Mouse (Mus musculus) heart, embryonic 13.5 days (tissue): Measurements from ENCODE around the gene Coro1c. TPM values are rescaled to one million over a fixed set of nuclear protein-coding genes. Genes with fewer than 3 reads are reported as not detected.

Experiments used
- ATAC-seq: fragments of 200-750 bp; cut with Nextera tagmentation; 2 replicates; pipeline ENCODE4 v1.8.0; 2017; ENCODE audit warnings: moderate TSS enrichment; ENCODE audit not compliant: insufficient number of reproducible peaks, low FRiP score, low TSS enrichment; ENCODE audit errors: extremely low read depth
- H3K27ac ChIP-seq: fragments of 300-500 bp; sonication (generic); replicated peaks from 2 replicates; pipeline ENCODE4 v1.5.1; 2015; ENCODE audit warnings: moderate library complexity, mild to moderate bottlenecking, inconsistent platforms
- H3K27me3 ChIP-seq: fragments of 300-500 bp; sonication (generic); replicated peaks from 2 replicates; pipeline ENCODE4 v1.6.1; 2015; ENCODE audit warnings: mild to moderate bottlenecking, inconsistent platforms
- H3K36me3 ChIP-seq: fragments of 300-500 bp; sonication (generic); 2 replicates; pipeline ENCODE4 v1.6.1; 2015; ENCODE audit warnings: mild to moderate bottlenecking, inconsistent platforms
- H3K4me1 ChIP-seq: fragments of 300-500 bp; sonication (generic); 2 replicates; pipeline ENCODE4 v1.6.1; 2015; ENCODE audit warnings: inconsistent platforms
- H3K4me2 ChIP-seq: fragments of 300-500 bp; sonication (generic); 2 replicates; pipeline ENCODE4 v1.6.1; 2015; ENCODE audit warnings: inconsistent platforms, mild to moderate bottlenecking, moderate library complexity
- H3K4me3 ChIP-seq: fragments of 300-500 bp; sonication (generic); 2 replicates; pipeline ENCODE4 v1.5.1; 2015; ENCODE audit warnings: moderate library complexity, mild to moderate bottlenecking, inconsistent platforms
- H3K9ac ChIP-seq: fragments of 300-500 bp; sonication (generic); 2 replicates; pipeline ENCODE4 v1.6.1; 2015; ENCODE audit warnings: inconsistent platforms, mild to moderate bottlenecking, moderate library complexity
- H3K9me3 ChIP-seq: fragments of 300-500 bp; sonication (generic); 2 replicates; pipeline ENCODE4 v1.6.1; 2016; ENCODE audit warnings: inconsistent platforms
- WGBS: fragments of 180-500 bp; shearing (Covaris S2); methylation state at CpG from one replicate; pipeline ENCODE4 v1.1.7; 2015; ENCODE audit warnings: mixed read lengths; 5-methylcytosine and 5-hydroxymethylcytosine counted together
- polyA plus RNA-seq: library from polyadenylated mRNA; unstranded; fragments of >200 nt; fragmentation: Nextera tagmentation; extraction: Ambion mirVana; gene quantifications from 2 replicates; pipeline ENCODE4 v1.2.1, GENCODE M21; 2015

Coro1c gene
- polyA plus RNA-seq, 1 experiment from 2014 or later, result 99.4 TPM

DNA sequence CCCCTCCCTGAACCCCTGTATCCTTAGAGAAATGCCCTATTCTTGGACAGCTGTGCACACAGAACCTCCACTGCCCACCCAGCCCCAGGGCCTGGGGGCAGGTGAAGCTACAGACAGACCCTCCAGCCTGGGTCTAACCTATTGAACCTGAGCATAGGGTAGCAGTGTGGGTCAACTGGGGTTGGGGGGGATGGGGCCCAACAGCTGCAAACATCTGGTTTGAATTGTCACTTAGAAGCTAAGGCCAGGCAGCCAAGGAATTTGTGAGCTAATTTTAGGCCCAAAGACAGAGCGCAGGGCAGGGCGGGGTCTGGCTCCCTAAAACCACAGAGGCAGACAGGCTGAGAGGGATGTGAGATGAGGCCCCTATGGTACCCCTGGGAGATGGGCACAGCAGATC is 100.4 kb downstream of the Coro1c start:
- no peak overlapping the region for H3K4me2 ChIP-seq
- peaks cover 8% of the 10 kb centered on the region; the same call in 1 of the 2 replicates for H3K27me3 ChIP-seq
- H3K4me3 ChIP-seq, result no peak overlapping the region
- peaks cover 8% of the 10 kb centered on the region; the same call in 1 of the 2 replicates for H3K9me3 ChIP-seq
- H3K27ac ChIP-seq, result no peak overlapping the region
- ATAC-seq, result peak; percentile 18; the same call in 1 of the 2 replicates
- peaks cover 11% of the 10 kb centered on the region for H3K4me1 ChIP-seq
- 29% methylated on average over 2 of the region's 2 CpGs for WGBS
- 0 out of 2 replicates have a peak overlapping the region, but pooled peaks have one; percentile 33 for H3K9ac ChIP-seq
- H3K36me3 ChIP-seq, result no peaks in the 10 kb centered on the region

DNA sequence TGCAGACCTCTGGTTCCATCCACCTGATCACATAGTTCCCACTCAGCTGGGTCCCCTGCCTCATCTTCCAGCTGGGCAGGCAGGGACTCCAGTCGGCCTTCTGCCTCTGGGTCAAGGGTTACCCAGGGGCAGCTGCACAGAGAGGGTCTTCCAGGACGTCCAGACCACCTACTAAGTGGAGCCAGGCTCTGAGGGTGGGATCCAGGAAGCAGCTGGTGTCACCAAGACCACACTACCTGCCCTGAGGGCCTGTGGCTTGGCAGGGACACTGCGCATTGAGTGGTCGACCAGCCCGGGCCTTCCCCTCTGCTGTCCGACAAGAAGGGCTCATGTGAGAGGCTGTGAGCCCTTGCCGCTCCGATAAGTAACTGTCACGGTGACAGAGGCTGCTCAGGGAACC is 100.8 kb downstream of the Coro1c start:
- Histone ChIP-seq H3K36me3 (no peaks in the 10 kb centered on the region), H3K4me2 (no peak overlapping the region), H3K27me3 (peaks cover 5% of the 10 kb centered on the region; the same call in 1 of the 2 replicates), H3K4me1 (peaks cover 11% of the 10 kb centered on the region), H3K4me3 (no peak overlapping the region), H3K9ac (0 out of 2 replicates have a peak overlapping the region, but pooled peaks have one; percentile 33), H3K27ac (0 out of 2 replicates have a peak overlapping the region, but pooled peaks have one; percentile 24), H3K9me3 (peaks cover 8% of the 10 kb centered on the region; the same call in 1 of the 2 replicates)
- no peak for ATAC-seq
- WGBS, result 39% methylated on average over 9 of the region's 9 CpGs

DNA sequence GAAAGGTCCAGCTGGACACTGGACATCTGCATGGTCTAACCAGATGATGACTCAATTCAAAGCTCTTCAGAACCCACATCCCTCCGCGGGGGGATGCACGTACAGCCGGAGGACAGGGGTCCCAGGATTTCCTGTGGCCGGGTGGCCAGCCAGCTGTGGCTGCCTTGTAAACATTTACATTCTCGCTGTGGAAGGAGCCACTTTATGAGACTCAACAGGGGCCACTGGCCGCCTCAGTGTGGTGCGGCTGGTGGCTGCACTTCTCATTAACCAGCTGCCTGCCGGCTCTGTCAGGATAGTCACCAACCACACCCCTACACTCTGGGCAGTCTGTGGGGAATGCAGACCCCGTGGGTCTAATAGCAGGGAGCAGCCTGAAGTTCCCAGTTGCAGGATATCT is 102.1 kb downstream of the Coro1c start:
- Histone ChIP-seq H3K4me1 (peaks cover 11% of the 10 kb centered on the region), H3K4me2 (no peak overlapping the region), H3K36me3 (no peaks in the 10 kb centered on the region), H3K27ac (no peak overlapping the region), H3K27me3 (peaks cover 5% of the 10 kb centered on the region; the same call in 1 of the 2 replicates), H3K9me3 (peaks cover 5% of the 10 kb centered on the region; the same call in 1 of the 2 replicates), H3K4me3 (no peak overlapping the region), H3K9ac (no peak overlapping the region)
- no peak for ATAC-seq
- WGBS, result 25% methylated on average over 10 of the region's 10 CpGs

DNA sequence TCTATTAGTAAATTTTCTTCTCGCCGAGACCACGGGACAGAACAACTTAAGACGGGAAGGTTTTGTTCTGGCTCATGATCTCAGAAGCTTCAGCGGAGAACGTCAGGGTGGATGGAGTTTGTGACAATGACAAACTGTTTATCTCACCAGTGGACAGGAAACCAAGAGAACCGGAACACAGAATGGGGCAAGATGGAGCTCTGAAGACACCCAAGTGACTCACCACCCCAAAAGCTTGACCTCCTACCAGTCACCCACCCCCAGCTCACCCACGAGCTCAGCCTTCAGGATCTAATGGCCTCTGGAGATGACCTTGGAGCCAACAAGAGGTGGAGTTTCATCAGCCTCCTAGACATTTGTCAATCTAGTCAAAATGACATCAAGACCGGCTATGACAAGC is 103.3 kb downstream of the Coro1c start:
- H3K4me2 ChIP-seq, result no peak overlapping the region
- H3K27ac ChIP-seq, result no peak overlapping the region
- H3K9me3 ChIP-seq, result no peaks in the 10 kb centered on the region
- peaks cover 17% of the 10 kb centered on the region for H3K4me1 ChIP-seq
- no peak for ATAC-seq
- H3K4me3 ChIP-seq, result no peak overlapping the region
- H3K27me3 ChIP-seq, result peaks cover 5% of the 10 kb centered on the region; the same call in 1 of the 2 replicates
- H3K36me3 ChIP-seq, result no peaks in the 10 kb centered on the region
- no peak overlapping the region for H3K9ac ChIP-seq
- WGBS, result 77% methylated on average over 9 of the region's 9 CpGs

DNA sequence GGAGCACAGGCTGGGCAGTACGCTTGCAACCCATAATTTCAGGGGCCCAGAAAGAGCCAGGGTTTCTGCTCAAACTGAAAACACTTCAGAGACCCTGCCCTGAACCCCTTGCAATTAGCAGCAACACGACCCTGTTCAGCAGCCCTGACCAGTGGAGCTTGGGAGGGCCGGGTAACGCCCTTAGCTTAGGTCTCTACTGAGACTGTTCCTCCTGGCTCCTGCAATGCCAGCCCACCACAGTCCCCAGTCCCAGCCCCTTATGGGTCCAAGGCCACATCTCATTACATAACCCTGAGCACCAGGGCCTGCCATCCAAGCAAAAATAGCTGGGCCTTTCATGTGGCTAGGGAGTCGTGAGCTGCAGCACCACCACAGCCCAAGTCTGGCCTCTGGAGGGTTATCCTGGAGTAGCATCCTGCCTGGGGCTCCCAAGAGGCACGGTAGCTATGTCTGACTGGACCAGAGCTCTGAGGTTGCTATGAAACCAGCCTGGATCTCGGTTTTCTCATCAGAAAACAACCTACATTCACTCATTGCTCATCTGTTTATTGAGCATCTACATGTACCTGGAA is 104.1 kb downstream of the Coro1c start:
- Histone ChIP-seq H3K4me1 (peaks cover 23% of the 10 kb centered on the region), H3K4me2 (no peak overlapping the region), H3K9me3 (no peaks in the 10 kb centered on the region), H3K27ac (no peak overlapping the region), H3K36me3 (no peaks in the 10 kb centered on the region), H3K9ac (no peak overlapping the region), H3K4me3 (no peak overlapping the region), H3K27me3 (peaks cover 9% of the 10 kb centered on the region)
- ATAC-seq, result no peak
- WGBS, result 54% methylated on average over 7 of the region's 7 CpGs

DNA sequence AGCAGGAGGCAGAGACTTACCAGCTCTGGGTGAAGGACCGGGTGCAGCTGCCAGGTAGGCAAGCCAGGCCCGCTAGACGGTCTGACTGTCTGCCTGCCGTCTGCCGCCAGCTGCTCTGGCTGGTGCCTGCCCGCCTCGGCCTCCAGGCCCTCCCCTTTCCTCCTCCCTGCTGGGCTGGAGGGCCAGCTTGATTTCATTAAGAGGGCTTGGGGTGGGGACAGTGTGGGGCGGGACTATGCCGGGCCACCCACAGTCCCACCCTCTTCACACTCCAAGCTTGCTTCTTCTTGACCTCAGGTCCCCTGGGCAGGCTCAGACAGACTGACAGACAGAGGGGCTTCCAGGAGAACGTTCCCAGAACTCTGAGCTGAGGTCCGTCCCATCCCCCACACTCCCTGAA is 108.3 kb downstream of the Coro1c start, which contains the start of gene Tmem119:
TSS of gene Tmem119 (minus strand) at position 237 of the 400 bp plus-strand sequence.
- peak within 1 kb of the TSS; percentile 44 for H3K4me3 ChIP-seq
- peak within 1 kb of the TSS; percentile 74 for H3K9ac ChIP-seq

DNA sequence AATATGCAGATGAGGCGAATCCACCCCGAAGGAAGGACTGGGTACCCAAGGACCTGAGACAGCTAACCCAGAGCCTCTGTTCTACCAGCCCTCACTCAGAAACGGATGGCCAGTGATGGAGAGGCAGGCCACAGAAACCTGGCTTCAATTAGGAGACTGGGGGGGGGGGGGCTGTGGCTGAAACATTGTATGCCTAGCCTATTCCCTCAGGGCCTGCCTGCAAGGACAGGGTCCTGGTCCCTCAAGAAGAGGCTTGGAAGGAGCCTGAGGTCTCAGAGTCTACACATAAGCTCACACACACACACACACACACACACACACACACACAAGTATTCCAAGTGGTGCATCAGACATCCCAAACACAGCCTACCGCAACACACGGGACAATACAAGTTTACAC is 108.9 kb downstream of the Coro1c start:
- Histone ChIP-seq H3K4me1 (peaks cover 36% of the 10 kb centered on the region), H3K4me3 (peak overlapping the region; percentile 44), H3K36me3 (no peaks in the 10 kb centered on the region), H3K27me3 (peaks cover 41% of the 10 kb centered on the region), H3K9ac (peak overlapping the region; percentile 74), H3K4me2 (peak overlapping the region; percentile 58), H3K27ac (peak overlapping the region; percentile 53; the same call in 1 of the 2 replicates), H3K9me3 (no peaks in the 10 kb centered on the region)
- whole genome bisulfite sequencing, result 42% methylated on average over 5 of the region's 5 CpGs
- ATAC-seq, result no peak

More for the DNA sequence above, 108.3 kb downstream of the Coro1c start, which contains the start of gene Tmem119:
- WGBS, result under 1% methylated on average over 11 of the region's 11 CpGs
- peak; percentile 53; the same call in 1 of the 2 replicates for ATAC-seq
- no peaks in the 10 kb centered on the region for H3K36me3 ChIP-seq
- H3K27me3 ChIP-seq, result peaks cover 38% of the 10 kb centered on the region
- H3K9me3 ChIP-seq, result no peaks in the 10 kb centered on the region
- H3K4me2 ChIP-seq, result peak within 1 kb of the TSS; percentile 58
- H3K27ac ChIP-seq, result peak within 1 kb of the TSS; percentile 53; the same call in 1 of the 2 replicates
- H3K4me1 ChIP-seq, result peaks cover 36% of the 10 kb centered on the region

DNA sequence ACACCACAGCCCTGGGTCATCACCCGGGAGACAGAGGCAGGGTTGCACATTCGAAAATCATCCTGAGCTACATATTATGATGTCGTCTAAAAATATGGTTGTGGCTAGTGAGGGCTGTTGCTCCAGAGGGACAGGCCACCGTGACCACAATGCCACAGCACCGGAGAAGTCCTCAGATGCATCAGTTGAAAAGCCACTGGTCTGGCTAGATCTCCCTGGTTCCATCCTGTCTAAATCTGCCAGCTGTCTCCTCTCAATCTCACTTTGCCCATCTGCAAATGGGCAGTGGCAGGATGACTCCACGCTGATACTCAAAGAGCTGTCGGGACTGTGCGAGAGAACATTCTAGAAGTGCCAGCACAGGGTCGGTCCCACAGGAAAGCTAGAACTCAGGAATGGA is 110.0 kb downstream of the Coro1c start:
- 67% methylated on average over 9 of the region's 9 CpGs for WGBS
- no peak overlapping the region for H3K4me3 ChIP-seq
- H3K4me1 ChIP-seq, result peaks cover 36% of the 10 kb centered on the region
- H3K4me2 ChIP-seq, result peak overlapping the region; percentile 58
- no peaks in the 10 kb centered on the region for H3K36me3 ChIP-seq
- H3K9me3 ChIP-seq, result no peaks in the 10 kb centered on the region
- 0 out of 2 replicates have a peak overlapping the region, but pooled peaks have one; percentile 6 for H3K9ac ChIP-seq
- peaks cover 44% of the 10 kb centered on the region for H3K27me3 ChIP-seq
- no peak overlapping the region for H3K27ac ChIP-seq
- ATAC-seq, result no peak

DNA sequence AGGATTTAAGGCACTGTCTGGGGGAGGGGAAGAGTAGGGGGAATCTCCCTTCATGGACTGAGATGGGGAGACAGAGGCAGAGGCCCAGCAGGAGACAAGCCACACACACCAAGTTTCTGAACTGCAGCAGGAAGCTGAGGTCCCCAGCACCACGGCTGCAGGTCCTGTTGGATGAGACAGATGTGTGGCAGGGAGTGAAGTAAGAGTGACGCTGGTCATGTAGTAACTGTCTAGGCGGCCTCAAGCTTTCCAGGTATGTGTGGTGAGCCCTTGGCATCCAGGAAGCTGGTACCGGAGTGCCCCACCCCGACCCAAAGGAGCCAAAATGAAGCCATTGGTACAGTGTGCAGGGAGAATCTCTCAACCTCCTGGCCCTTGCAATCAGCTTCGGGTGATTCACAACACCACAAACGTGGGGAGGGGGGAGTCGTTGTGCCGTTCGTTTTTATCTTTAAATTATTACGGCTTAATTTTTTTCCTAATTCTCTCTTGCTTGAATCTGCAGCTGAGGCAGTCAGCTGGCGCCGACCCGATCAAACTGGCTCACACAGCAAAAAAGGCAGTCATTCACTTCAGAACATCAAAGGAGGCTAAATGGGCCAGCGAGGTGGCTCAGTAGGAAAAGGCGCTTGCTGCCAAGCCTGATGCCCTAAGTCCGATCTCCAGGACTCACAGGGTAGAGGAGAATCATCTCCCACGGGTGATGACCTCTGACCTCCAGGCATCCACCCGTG is 111.2 kb downstream of the Coro1c start:
- peaks cover 36% of the 10 kb centered on the region for H3K4me1 ChIP-seq
- H3K27ac ChIP-seq, result peak overlapping the region; percentile 50
- H3K9ac ChIP-seq, result peak overlapping the region; percentile 20
- H3K27me3 ChIP-seq, result peaks cover 44% of the 10 kb centered on the region
- no peaks in the 10 kb centered on the region for H3K9me3 ChIP-seq
- peak overlapping the region; percentile 23 for H3K4me3 ChIP-seq
- WGBS, result 20% methylated on average over 19 of the region's 19 CpGs
- H3K36me3 ChIP-seq, result no peaks in the 10 kb centered on the region
- peak overlapping the region; percentile 58 for H3K4me2 ChIP-seq
- 0 out of 2 replicates have a peak, but pooled peaks have one; percentile 16 for ATAC-seq

DNA sequence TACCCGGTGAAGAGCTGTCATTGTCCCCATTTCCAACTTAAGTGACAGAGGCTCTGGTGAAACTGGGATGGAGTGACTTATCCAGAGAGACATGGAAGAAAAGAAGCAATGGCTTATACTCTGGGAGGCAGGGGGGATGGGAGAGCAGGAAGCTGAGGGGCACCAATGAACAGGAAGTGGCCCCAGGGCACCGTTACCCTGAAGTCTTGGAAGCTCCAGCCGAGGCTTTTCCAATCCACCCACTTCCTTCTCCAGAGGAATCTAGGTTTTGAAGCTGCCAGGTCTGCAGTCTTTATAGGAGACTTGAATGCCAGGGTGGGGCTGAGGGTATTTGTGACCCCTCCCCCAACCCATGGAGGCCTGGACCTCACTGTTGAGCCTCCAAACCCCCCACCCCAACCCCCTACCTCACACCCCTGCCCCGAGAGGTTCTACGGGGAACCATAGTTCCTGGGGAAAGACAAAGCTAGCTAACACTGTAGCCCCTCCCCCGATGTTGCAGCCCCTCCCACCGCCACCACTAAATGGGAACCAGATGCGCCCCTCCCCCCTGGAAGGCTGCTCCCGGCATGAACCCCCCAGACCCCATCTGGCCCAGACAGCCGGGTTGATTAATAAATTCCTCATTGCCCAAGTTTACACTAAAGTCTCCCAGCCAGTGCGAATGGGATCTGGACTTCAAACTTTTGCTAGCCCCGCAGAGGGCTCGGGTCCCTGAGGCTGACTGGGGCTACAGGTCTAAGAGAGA is 112.0 kb downstream of the Coro1c start:
- H3K9ac ChIP-seq, result peak overlapping the region; percentile 20

More for the DNA sequence above, 112.0 kb downstream of the Coro1c start:
- Histone ChIP-seq H3K4me1 (peaks cover 40% of the 10 kb centered on the region), H3K27ac (peak overlapping the region; percentile 50), H3K36me3 (no peaks in the 10 kb centered on the region), H3K4me3 (peak overlapping the region; percentile 23), H3K27me3 (peaks cover 44% of the 10 kb centered on the region), H3K9me3 (no peaks in the 10 kb centered on the region), H3K4me2 (peak overlapping the region; percentile 58)
- 7% methylated on average over 13 of the region's 13 CpGs for WGBS
- ATAC-seq, result no peak
